ENCODE assay signal across 1 mouse cellular context in the genomic region with DNA sequence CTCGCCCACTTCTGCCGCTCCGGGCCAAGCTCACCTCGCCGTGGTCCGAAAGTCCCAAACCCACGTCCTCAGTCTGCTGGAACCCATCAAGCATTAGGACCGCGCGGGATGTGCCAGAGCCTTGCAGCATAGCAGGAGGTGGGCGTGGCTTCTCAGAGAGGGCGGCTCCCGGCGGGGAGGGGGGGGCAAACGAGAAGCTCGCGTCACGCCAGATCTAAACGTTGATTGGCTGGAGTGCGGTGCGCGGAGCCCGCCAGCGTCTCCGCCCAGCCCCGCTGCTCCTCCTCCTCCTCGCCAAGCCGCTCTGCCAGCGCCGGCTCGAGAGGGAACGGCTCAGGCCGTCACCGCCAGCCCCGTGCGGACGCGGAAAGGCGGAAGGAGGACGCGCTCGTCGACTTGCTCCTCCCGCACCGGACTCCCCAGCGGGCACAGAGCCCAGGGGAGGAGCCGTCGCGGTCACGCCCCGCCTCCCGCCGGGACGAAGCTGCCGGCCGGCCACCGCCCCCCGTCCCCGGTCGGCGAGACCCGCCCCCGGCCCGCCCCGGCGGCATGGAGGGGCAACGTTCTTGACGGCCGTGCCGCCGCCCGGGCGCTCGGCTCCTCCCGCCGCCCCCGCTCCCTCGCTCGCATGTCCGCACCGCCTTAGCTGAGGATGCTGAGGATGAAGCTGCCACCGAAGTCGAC.
TF ChIP-seq lines count a peak whose summit lies in the region.

A gene (plus strand): TSS at position 269 of the 684 bp plus-strand sequence.

TF ChIP-seq in CH12.LX, 34 proteins besides CTCF, POLR2A, EP300 and RAD21 (continued from another document):
- TF ChIP-seq ELF1 (IDR thresholded peaks at IDR 0.05; ENCODE audit: low read depth, low read length) (peak; percentile 87), TCF12 (IDR thresholded peaks at IDR 0.05; ENCODE audit: low read depth, low read length) (peak; percentile 67; the same call in 1 of the 2 replicates), MXI1 (IDR thresholded peaks at IDR 0.05; ENCODE audit: low read depth, low read length) (peak; percentile 69), MAFK (IDR thresholded peaks at IDR 0.05; ENCODE audit: insufficient replicate concordance, low read length) (no peak), JUN (IDR thresholded peaks at IDR 0.05; ENCODE audit: insufficient read depth, low read depth, low read length) (no peak), E2F4 (IDR thresholded peaks at IDR 0.05; ENCODE audit: insufficient replicate concordance, low read depth, low read length) (no peak), SIN3A (IDR thresholded peaks at IDR 0.05; ENCODE audit: low read length) (peak; percentile 74; the same call in 1 of the 2 replicates), CHD2 (IDR thresholded peaks at IDR 0.05; ENCODE audit: low read length) (peak; percentile 40; the same call in 1 of the 2 replicates), POLR2AphosphoS2 (IDR thresholded peaks at IDR 0.05; ENCODE audit: low read depth, low read length) (no peak), USF2 (conservative IDR thresholded peaks at IDR 0.05; ENCODE audit: low read depth, low read length) (no peak), CHD1 (IDR thresholded peaks at IDR 0.05; ENCODE audit: low read depth, low read length) (no peak), ETS1 (conservative IDR thresholded peaks at IDR 0.05; ENCODE audit: low read depth, low read length) (peak; percentile 31), IRF4 (IDR thresholded peaks at IDR 0.05; ENCODE audit: low read depth, low read length) (peak; percentile 39; the same call in 1 of the 2 replicates), UBTF (IDR thresholded peaks at IDR 0.05; ENCODE audit: low read depth, low read length) (peak; percentile 89), ZKSCAN1 (IDR thresholded peaks at IDR 0.05; ENCODE audit: borderline replicate concordance, low read depth, low read length) (no peak), NRF1 (IDR thresholded peaks at IDR 0.05; ENCODE audit: low read depth, low read length) (peak; percentile 61; the same call in 1 of the 2 replicates)
